Mouse (Mus musculus): ENCODE data around the gene Rsu1. TPM values are rescaled to one million over a fixed set of nuclear protein-coding genes. Genes with fewer than 3 reads are reported as not detected.

The Rsu1 gene
- polyA plus RNA-seq, 1 experiment, result 81.5 TPM

DNA sequence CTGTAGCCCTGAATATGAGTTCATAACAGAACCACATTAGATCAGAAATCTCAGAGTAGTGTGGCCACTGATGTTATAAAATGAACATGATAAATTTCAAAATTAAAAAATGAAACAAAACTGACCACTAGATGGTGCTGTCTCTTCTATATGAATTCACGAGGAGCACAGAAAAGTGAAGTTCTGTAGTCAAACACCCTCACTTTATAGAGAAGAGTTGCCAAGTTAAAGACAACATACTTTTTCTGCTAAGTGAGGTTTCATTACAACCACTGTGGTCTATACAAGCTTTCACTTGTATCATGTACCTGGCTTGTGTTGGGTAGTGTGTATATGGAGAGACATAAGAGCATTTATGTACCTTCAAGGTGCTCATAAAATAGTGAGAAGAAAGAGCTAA, 19.4 kb upstream of the Rsu1 start:
- Histone ChIP-seq H3K4me2 (ENCODE audit: low read depth) (no peak overlapping the region), H3ac (ENCODE audit: control insufficient read depth, insufficient read length) (no peak overlapping the region), H3K36me3 (ENCODE audit: control insufficient read depth, insufficient read depth) (no peaks in the 10 kb centered on the region), H3K27me3 (ENCODE audit: control insufficient read depth, insufficient read depth, insufficient read length) (no peaks in the 10 kb centered on the region), H3K4me3 (no peak overlapping the region), H3K79me2 (ENCODE audit: control insufficient read depth, insufficient read depth) (no peaks in the 10 kb centered on the region)
- no peak for TF ChIP-seq POLR2AphosphoS2 (IDR thresholded peaks at IDR 0.05; ENCODE audit: insufficient read length, low read depth)
- no peak for TF ChIP-seq MYOD1 (IDR thresholded peaks at IDR 0.05; ENCODE audit: control insufficient read depth in 1 of 3, insufficient read length in 2 of 3, low read depth in 2 of 3)
- TF ChIP-seq POLR2A (IDR thresholded peaks at IDR 0.05; ENCODE audit: insufficient read length, low read depth), result no peak
- no peak for TF ChIP-seq TCF3 (IDR thresholded peaks at IDR 0.05; ENCODE audit: insufficient read length, low read depth)
- TF ChIP-seq USF1 (IDR thresholded peaks at IDR 0.05; ENCODE audit: low read depth), result no peak
- TF ChIP-seq SRF (IDR thresholded peaks at IDR 0.05; ENCODE audit: control insufficient read depth, insufficient read length, low read depth), result no peak
- no peak for TF ChIP-seq CEBPB (IDR thresholded peaks at IDR 0.05; ENCODE audit: insufficient read depth, poor library complexity, severe bottlenecking)
- TF ChIP-seq MYOG (IDR thresholded peaks at IDR 0.05; ENCODE audit: control insufficient read depth in 1 of 3, insufficient read depth in 1 of 3, insufficient read length in 2 of 3, low read depth in 2 of 3), result no peak
- no peak for TF ChIP-seq E2F4 (IDR thresholded peaks at IDR 0.05; ENCODE audit: insufficient read depth)
- no peak for TF ChIP-seq REST (IDR thresholded peaks at IDR 0.05; ENCODE audit: insufficient read depth, insufficient read length)
- TF ChIP-seq TCF12 (IDR thresholded peaks at IDR 0.05; ENCODE audit: insufficient read depth, poor library complexity, severe bottlenecking), result no peak

DNA sequence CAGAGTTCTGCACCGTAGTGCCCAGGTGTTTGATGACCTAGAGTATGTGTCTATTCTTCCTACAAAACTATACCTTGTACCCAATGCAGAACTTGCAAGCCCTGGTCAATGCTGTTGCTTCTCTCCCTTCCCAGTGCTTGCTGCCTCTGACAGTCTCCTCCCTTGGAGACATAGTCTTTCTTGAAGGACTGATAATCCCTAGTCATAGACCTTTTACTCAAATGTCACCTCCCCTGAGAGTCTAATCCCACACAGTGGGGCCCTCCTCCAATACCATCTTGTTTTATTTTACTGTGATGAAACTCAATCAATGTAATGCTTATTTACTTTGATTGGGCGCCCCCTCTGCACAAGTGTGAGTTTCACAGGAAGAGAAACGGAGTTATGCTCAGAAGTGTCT, 18.9 kb upstream of the Rsu1 start:
- Histone ChIP-seq H3K27me3 (ENCODE audit: control insufficient read depth, insufficient read depth, insufficient read length) (no peaks in the 10 kb centered on the region), H3K36me3 (ENCODE audit: control insufficient read depth, insufficient read depth) (no peaks in the 10 kb centered on the region), H3K4me3 (no peak overlapping the region), H3ac (ENCODE audit: control insufficient read depth, insufficient read length) (no peak overlapping the region), H3K79me2 (ENCODE audit: control insufficient read depth, insufficient read depth) (no peaks in the 10 kb centered on the region), H3K4me2 (ENCODE audit: low read depth) (no peak overlapping the region)
- no peak for TF ChIP-seq TCF3 (IDR thresholded peaks at IDR 0.05; ENCODE audit: insufficient read length, low read depth)
- no peak for TF ChIP-seq E2F4 (IDR thresholded peaks at IDR 0.05; ENCODE audit: insufficient read depth)
- TF ChIP-seq USF1 (IDR thresholded peaks at IDR 0.05; ENCODE audit: low read depth), result no peak
- no peak for TF ChIP-seq SRF (IDR thresholded peaks at IDR 0.05; ENCODE audit: control insufficient read depth, insufficient read length, low read depth)
- no peak for TF ChIP-seq MAX (IDR thresholded peaks at IDR 0.05; ENCODE audit: low read depth)
- no peak for TF ChIP-seq POLR2A (IDR thresholded peaks at IDR 0.05; ENCODE audit: insufficient read length, low read depth)
- no peak for TF ChIP-seq CEBPB (IDR thresholded peaks at IDR 0.05; ENCODE audit: insufficient read depth, poor library complexity, severe bottlenecking)
- no peak for TF ChIP-seq TCF12 (IDR thresholded peaks at IDR 0.05; ENCODE audit: insufficient read depth, poor library complexity, severe bottlenecking)
- TF ChIP-seq MYOD1 (IDR thresholded peaks at IDR 0.05; ENCODE audit: control insufficient read depth in 1 of 3, insufficient read length in 2 of 3, low read depth in 2 of 3), result no peak
- TF ChIP-seq POLR2AphosphoS2 (IDR thresholded peaks at IDR 0.05; ENCODE audit: insufficient read length, low read depth), result no peak
- no peak for TF ChIP-seq MYOG (IDR thresholded peaks at IDR 0.05; ENCODE audit: control insufficient read depth in 1 of 3, insufficient read depth in 1 of 3, insufficient read length in 2 of 3, low read depth in 2 of 3)
- TF ChIP-seq REST (IDR thresholded peaks at IDR 0.05; ENCODE audit: insufficient read depth, insufficient read length), result no peak

DNA sequence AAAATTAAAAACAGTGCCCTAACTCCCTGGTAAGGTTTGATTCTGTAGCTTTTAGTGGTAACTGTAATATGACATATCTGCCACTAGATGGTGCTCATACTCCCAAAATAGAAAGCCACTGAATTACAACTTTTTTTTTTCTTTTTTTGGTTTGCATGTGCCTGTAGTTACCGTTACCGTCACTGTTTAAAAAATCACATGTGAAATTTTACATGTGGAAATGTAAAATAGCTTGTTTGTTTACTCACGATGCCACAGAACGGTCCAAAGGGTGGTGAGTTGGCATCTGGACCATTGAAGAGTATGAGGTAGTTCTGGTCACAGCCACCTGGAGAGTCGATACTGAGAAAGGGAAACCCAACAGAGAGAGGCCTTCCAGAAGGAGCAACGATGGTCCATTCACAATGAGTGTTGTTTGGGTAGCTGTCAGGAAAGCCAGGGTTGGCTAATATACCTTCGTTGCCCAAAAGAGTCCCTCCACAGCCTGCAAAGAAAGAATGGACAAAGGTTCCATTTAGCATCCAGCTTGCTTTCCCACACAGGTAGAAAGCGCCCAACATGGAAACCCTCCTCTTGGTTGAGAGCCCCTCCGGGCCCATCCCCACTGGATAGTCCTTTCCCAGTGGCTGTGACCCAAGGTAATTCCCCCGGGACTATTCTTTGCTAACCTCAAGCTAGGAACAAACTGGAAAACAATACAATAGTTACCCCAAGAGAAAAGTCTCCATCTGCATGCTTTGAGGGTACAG, 7.1 kb upstream of the Rsu1 start:
- Histone ChIP-seq H3K4me3 (no peak overlapping the region), H3K4me2 (ENCODE audit: low read depth) (peak overlapping the region; percentile 51), H3K27me3 (ENCODE audit: control insufficient read depth, insufficient read depth, insufficient read length) (no peaks in the 10 kb centered on the region), H3K79me2 (ENCODE audit: control insufficient read depth, insufficient read depth) (no peaks in the 10 kb centered on the region), H3K36me3 (ENCODE audit: control insufficient read depth, insufficient read depth) (no peaks in the 10 kb centered on the region), H3ac (ENCODE audit: control insufficient read depth, insufficient read length) (no peak overlapping the region)
- TF ChIP-seq TCF12 (IDR thresholded peaks at IDR 0.05; ENCODE audit: insufficient read depth, poor library complexity, severe bottlenecking), result no peak
- no peak for TF ChIP-seq USF1 (IDR thresholded peaks at IDR 0.05; ENCODE audit: low read depth)
- TF ChIP-seq TCF3 (IDR thresholded peaks at IDR 0.05; ENCODE audit: insufficient read length, low read depth), result no peak
- TF ChIP-seq CEBPB (IDR thresholded peaks at IDR 0.05; ENCODE audit: insufficient read depth, poor library complexity, severe bottlenecking), result no peak
- TF ChIP-seq MYOG (IDR thresholded peaks at IDR 0.05; ENCODE audit: control insufficient read depth in 1 of 3, insufficient read depth in 1 of 3, insufficient read length in 2 of 3, low read depth in 2 of 3), result no peak
- no peak for TF ChIP-seq POLR2A (IDR thresholded peaks at IDR 0.05; ENCODE audit: insufficient read length, low read depth)
- no peak for TF ChIP-seq SRF (IDR thresholded peaks at IDR 0.05; ENCODE audit: control insufficient read depth, insufficient read length, low read depth)
- TF ChIP-seq MAX (IDR thresholded peaks at IDR 0.05; ENCODE audit: low read depth), result no peak
- TF ChIP-seq POLR2AphosphoS2 (IDR thresholded peaks at IDR 0.05; ENCODE audit: insufficient read length, low read depth), result no peak
- no peak for TF ChIP-seq REST (IDR thresholded peaks at IDR 0.05; ENCODE audit: insufficient read depth, insufficient read length)
- TF ChIP-seq E2F4 (IDR thresholded peaks at IDR 0.05; ENCODE audit: insufficient read depth), result no peak
- TF ChIP-seq MYOD1 (IDR thresholded peaks at IDR 0.05; ENCODE audit: control insufficient read depth in 1 of 3, insufficient read length in 2 of 3, low read depth in 2 of 3), result no peak

DNA sequence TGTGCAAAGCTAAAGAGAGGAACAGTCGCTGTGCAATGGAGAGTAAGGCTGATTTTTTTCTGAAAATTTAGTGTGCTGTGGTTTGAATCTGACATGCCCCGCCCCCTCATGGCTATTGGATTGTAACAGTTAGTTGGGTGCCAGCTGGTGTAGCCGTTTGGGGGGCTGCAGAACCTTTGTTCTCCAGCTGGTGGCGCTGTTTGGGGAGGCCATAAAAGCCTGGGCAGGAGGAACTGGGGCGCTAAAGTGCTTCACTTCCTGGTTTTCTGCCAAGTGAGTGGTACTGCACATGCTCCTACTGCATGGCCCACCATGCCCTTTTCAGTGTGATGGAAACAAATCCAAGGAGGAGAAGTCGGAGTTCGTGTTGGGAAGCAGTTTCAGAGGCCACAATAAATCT, 4.7 kb upstream of the Rsu1 start:
- Histone ChIP-seq H3K79me2 (ENCODE audit: control insufficient read depth, insufficient read depth) (peaks cover 2% of the 10 kb centered on the region), H3K4me3 (no peak overlapping the region), H3K36me3 (ENCODE audit: control insufficient read depth, insufficient read depth) (no peaks in the 10 kb centered on the region), H3K4me2 (ENCODE audit: low read depth) (no peak overlapping the region), H3K27me3 (ENCODE audit: control insufficient read depth, insufficient read depth, insufficient read length) (no peaks in the 10 kb centered on the region), H3ac (ENCODE audit: control insufficient read depth, insufficient read length) (no peak overlapping the region)
- TF ChIP-seq MYOD1 (IDR thresholded peaks at IDR 0.05; ENCODE audit: control insufficient read depth in 1 of 3, insufficient read length in 2 of 3, low read depth in 2 of 3) (no peak), POLR2A (IDR thresholded peaks at IDR 0.05; ENCODE audit: insufficient read length, low read depth) (no peak), POLR2AphosphoS2 (IDR thresholded peaks at IDR 0.05; ENCODE audit: insufficient read length, low read depth) (no peak), MAX (IDR thresholded peaks at IDR 0.05; ENCODE audit: low read depth) (no peak), TCF12 (IDR thresholded peaks at IDR 0.05; ENCODE audit: insufficient read depth, poor library complexity, severe bottlenecking) (no peak), MYOG (IDR thresholded peaks at IDR 0.05; ENCODE audit: control insufficient read depth in 1 of 3, insufficient read depth in 1 of 3, insufficient read length in 2 of 3, low read depth in 2 of 3) (no peak), E2F4 (IDR thresholded peaks at IDR 0.05; ENCODE audit: insufficient read depth) (no peak), REST (IDR thresholded peaks at IDR 0.05; ENCODE audit: insufficient read depth, insufficient read length) (no peak), TCF3 (IDR thresholded peaks at IDR 0.05; ENCODE audit: insufficient read length, low read depth) (no peak)

Data from myocyte (in vitro differentiated cells).